Mouse (Mus musculus): Measurements from ENCODE around the gene Glb1l. TPM values are rescaled to one million over a fixed set of nuclear protein-coding genes. Genes with fewer than 3 reads are reported as not detected.
A peak's percentile ranks its signal among the peaks of the same experiment; 100 is the strongest.

The Glb1l gene
- polyA plus RNA-seq, 1 experiment, result 10.8 TPM

DNA sequence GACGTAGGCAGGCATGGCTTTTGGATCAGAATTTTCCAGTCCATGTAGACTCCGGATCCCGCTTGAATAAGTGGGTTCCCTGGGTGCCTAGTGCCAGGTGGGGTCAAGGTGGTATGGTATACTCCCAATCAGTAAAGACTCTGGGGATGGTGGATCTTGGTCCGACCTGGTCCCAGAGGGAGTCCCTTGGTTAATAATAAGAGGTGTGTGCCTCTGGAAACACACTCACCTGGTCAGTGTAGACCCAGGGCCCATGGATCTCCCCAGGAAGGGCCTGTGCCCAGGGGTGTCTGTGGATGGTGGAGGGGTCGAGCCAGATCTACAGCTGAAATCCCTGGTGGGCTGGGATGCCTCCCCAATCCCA, 19.4 kb downstream of the Glb1l start:
- DNase-seq, result no peak
- TF ChIP-seq CTCF (IDR thresholded peaks at IDR 0.05; ENCODE audit: borderline replicate concordance, insufficient read depth, low read depth, low read length) (no peak), POLR2A (IDR thresholded peaks at IDR 0.05; ENCODE audit: borderline replicate concordance, insufficient read depth, low read length) (no peak)
- H3K27ac ChIP-seq (ENCODE audit: insufficient read depth, low read length), result peak overlapping the region; percentile 74
- no peaks in the 10 kb centered on the region for H3K27me3 ChIP-seq (ENCODE audit: control insufficient read depth, insufficient read depth, low read length)
- peaks cover 5% of the 10 kb centered on the region for H3K4me1 ChIP-seq (ENCODE audit: control insufficient read depth, insufficient read depth, low read length)
- peak overlapping the region; percentile 82 for H3K4me3 ChIP-seq (replicated peaks; ENCODE audit: insufficient read depth, low read depth, low read length)
- 18% methylated on average over 5 of the region's 5 CpGs for WGBS

DNA sequence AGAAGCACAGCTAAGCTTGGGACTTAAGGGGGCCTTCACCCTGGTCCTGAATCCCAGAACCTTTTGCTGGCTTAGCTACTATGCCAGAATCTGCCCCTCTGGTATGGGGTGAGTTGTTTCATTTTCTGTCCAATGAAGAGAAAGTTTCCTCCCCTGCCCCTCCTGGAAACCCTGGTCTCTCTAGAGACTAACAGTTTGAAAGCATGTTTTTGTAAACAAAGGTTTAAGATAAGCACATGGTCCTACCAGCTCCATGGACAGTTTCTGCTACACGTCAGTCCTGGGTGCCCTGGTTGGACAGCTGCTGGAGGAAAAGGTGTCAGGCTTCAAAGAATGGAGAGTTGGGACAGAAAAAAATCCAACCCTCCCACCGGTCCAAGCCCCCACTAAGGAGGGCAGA, 20.0 kb downstream of the Glb1l start:
- WGBS, result 27% methylated on average over 2 of the region's 2 CpGs
- peaks cover 11% of the 10 kb centered on the region for H3K4me1 ChIP-seq (ENCODE audit: control insufficient read depth, insufficient read depth, low read length)
- H3K4me3 ChIP-seq (replicated peaks; ENCODE audit: insufficient read depth, low read depth, low read length), result peak overlapping the region; percentile 82
- H3K27me3 ChIP-seq (ENCODE audit: control insufficient read depth, insufficient read depth, low read length), result no peaks in the 10 kb centered on the region
- no peak overlapping the region for H3K27ac ChIP-seq (ENCODE audit: insufficient read depth, low read length)
- no peak for DNase-seq
- no peak for TF ChIP-seq CTCF (IDR thresholded peaks at IDR 0.05; ENCODE audit: borderline replicate concordance, insufficient read depth, low read depth, low read length)
- TF ChIP-seq POLR2A (IDR thresholded peaks at IDR 0.05; ENCODE audit: borderline replicate concordance, insufficient read depth, low read length), result no peak

DNA sequence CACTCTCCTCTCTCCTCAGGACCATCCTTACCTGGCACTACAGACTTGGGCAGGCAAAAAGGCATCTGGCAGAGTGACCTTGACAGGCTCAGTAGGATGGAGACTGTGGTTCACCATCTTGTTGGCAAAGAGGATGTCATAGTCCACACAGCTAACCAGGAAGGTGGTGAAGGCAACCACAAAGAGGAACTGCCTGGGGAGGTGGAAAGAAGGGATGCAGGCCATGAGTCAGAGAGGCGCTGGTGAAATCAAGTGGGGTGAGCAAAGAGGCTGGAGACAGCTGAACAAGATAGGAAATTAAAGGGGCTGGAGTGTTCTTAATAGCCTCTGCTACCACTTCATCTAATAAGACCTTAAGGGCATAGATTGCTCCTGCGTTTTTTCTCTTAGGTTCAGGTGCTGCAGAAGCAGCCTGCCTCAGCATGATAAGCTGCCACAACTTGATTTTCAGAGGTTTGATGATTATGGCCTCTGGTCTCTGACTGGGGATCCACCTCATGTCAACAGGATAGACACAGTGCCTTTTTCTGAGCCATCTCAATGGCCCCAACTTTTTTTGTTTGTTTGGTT, 22.6 kb downstream of the Glb1l start:
- Histone ChIP-seq H3K27me3 (ENCODE audit: control insufficient read depth, insufficient read depth, low read length) (no peaks in the 10 kb centered on the region), H3K4me3 (replicated peaks; ENCODE audit: insufficient read depth, low read depth, low read length) (no peak overlapping the region), H3K27ac (ENCODE audit: insufficient read depth, low read length) (no peak overlapping the region), H3K4me1 (ENCODE audit: control insufficient read depth, insufficient read depth, low read length) (peaks cover 20% of the 10 kb centered on the region)
- 83% methylated on average over 2 of the region's 2 CpGs for WGBS
- no peak for TF ChIP-seq CTCF (IDR thresholded peaks at IDR 0.05; ENCODE audit: borderline replicate concordance, insufficient read depth, low read depth, low read length)
- TF ChIP-seq POLR2A (IDR thresholded peaks at IDR 0.05; ENCODE audit: borderline replicate concordance, insufficient read depth, low read length), result no peak
- DNase-seq, result no peak

DNA sequence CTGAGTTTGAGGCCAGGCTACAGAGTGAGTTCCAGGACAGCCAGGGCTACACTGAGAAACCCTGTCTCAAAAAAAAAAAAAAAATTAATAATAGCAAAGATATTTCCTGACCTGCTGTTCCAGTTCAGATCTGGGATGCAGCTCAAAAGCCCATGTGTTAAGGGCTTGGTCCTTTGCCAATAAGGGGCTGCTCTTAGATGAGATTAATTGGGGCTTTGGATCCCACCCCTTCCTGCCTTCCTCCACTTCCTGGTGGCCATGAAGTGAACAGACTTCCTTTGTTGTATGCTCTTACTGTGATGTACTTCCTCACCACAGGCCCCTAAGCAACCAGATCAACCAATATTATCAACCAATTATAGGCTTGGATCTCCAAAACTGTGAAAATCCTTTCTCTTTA, 23.5 kb downstream of the Glb1l start:
- DNase-seq, result no peak
- H3K4me1 ChIP-seq (ENCODE audit: control insufficient read depth, insufficient read depth, low read length), result peaks cover 20% of the 10 kb centered on the region
- TF ChIP-seq POLR2A (IDR thresholded peaks at IDR 0.05; ENCODE audit: borderline replicate concordance, insufficient read depth, low read length) (no peak), CTCF (IDR thresholded peaks at IDR 0.05; ENCODE audit: borderline replicate concordance, insufficient read depth, low read depth, low read length) (no peak)
- H3K27ac ChIP-seq (ENCODE audit: insufficient read depth, low read length), result no peak overlapping the region
- H3K27me3 ChIP-seq (ENCODE audit: control insufficient read depth, insufficient read depth, low read length), result no peaks in the 10 kb centered on the region
- H3K4me3 ChIP-seq (replicated peaks; ENCODE audit: insufficient read depth, low read depth, low read length), result no peak overlapping the region

DNA sequence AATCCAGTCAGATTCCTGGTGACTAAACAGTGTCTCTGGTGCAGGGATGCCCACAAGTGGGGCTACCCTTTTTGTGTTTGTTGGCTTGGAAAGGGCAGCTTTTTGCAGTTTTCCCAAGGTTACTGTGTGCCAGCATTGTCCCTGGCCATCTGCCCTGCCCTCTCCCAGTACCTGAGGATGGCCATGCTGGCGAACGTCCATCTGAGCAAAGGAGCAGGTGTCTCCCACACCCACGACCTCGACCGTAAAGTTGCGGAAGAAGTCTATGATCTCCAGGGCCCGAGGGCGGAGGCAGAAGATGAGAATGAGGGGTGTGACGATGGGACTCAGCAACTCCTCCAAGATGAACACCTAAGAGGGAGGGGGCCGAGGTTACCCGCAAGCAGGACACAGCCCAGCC, 25.1 kb downstream of the Glb1l start:
- WGBS, result 47% methylated on average over 11 of the region's 11 CpGs
- no peak overlapping the region for H3K27ac ChIP-seq (ENCODE audit: insufficient read depth, low read length)
- TF ChIP-seq CTCF (IDR thresholded peaks at IDR 0.05; ENCODE audit: borderline replicate concordance, insufficient read depth, low read depth, low read length), result no peak
- no peak for TF ChIP-seq POLR2A (IDR thresholded peaks at IDR 0.05; ENCODE audit: borderline replicate concordance, insufficient read depth, low read length)
- H3K4me1 ChIP-seq (ENCODE audit: control insufficient read depth, insufficient read depth, low read length), result peaks cover 20% of the 10 kb centered on the region
- H3K4me3 ChIP-seq (replicated peaks; ENCODE audit: insufficient read depth, low read depth, low read length), result no peak overlapping the region
- H3K27me3 ChIP-seq (ENCODE audit: control insufficient read depth, insufficient read depth, low read length), result no peaks in the 10 kb centered on the region
- DNase-seq, result peak; percentile 49 to 55

DNA sequence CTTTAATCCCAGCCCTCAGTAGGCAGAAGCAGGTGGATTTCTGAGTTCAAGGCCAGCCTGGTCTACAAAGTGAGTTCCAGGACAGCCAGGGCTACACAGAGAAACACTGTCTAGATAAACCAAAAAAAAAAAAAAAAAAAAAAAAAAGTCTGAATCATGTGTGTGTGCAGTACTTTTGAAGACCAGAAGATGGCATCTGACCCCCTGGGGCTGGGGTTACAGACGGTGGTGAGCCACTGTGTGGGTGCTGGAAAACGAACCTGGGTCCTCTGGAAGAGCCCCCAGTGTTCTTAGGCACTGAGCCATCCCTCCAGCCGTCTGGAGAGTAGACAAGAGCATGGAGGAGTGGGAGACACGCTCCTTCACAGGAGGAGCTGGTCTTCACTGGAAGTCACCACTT, 28.5 kb downstream of the Glb1l start:
- H3K27me3 ChIP-seq (ENCODE audit: control insufficient read depth, insufficient read depth, low read length), result no peaks in the 10 kb centered on the region
- H3K27ac ChIP-seq (ENCODE audit: insufficient read depth, low read length), result no peak overlapping the region
- no peak overlapping the region for H3K4me3 ChIP-seq (replicated peaks; ENCODE audit: insufficient read depth, low read depth, low read length)
- DNase-seq, result no peak
- 40% methylated on average over 4 of the region's 4 CpGs for WGBS
- peaks cover 18% of the 10 kb centered on the region for H3K4me1 ChIP-seq (ENCODE audit: control insufficient read depth, insufficient read depth, low read length)
- TF ChIP-seq POLR2A (IDR thresholded peaks at IDR 0.05; ENCODE audit: borderline replicate concordance, insufficient read depth, low read length), result no peak
- 0 out of 2 replicates have a peak, but pooled peaks have one; percentile 17 for TF ChIP-seq CTCF (IDR thresholded peaks at IDR 0.05; ENCODE audit: borderline replicate concordance, insufficient read depth, low read depth, low read length)

DNA sequence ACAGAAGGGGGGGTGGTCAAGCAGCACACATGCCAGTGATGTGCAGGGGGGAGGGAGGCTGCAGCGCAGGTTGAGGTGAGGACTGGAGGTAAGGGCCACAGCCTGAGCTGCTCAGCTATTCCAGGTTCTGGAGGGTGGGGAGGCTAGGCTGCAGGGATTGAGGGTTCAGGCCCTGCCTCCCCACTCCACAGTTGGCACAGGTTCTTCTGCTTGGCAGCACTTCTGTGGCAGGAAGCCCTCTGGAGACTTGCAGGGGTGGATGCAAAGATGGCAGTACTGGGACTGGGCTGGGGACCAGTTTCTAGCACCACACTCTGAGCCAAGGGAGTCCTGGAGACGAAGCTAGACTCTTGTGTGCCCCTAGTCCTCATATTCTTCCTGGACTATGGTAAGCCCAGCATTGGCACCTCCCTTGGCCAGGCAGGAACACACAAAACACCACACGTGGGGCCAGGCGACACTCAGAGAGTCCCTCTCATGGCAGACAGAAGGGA, 29.2 kb downstream of the Glb1l start:
- WGBS, result 67% methylated on average over 4 of the region's 4 CpGs
- TF ChIP-seq POLR2A (IDR thresholded peaks at IDR 0.05; ENCODE audit: borderline replicate concordance, insufficient read depth, low read length) (no peak), CTCF (IDR thresholded peaks at IDR 0.05; ENCODE audit: borderline replicate concordance, insufficient read depth, low read depth, low read length) (no peak)
- no peak for DNase-seq
- Histone ChIP-seq H3K27ac (ENCODE audit: insufficient read depth, low read length) (no peak overlapping the region), H3K27me3 (ENCODE audit: control insufficient read depth, insufficient read depth, low read length) (no peaks in the 10 kb centered on the region), H3K4me1 (ENCODE audit: control insufficient read depth, insufficient read depth, low read length) (peaks cover 18% of the 10 kb centered on the region), H3K4me3 (replicated peaks; ENCODE audit: insufficient read depth, low read depth, low read length) (no peak overlapping the region)

DNA sequence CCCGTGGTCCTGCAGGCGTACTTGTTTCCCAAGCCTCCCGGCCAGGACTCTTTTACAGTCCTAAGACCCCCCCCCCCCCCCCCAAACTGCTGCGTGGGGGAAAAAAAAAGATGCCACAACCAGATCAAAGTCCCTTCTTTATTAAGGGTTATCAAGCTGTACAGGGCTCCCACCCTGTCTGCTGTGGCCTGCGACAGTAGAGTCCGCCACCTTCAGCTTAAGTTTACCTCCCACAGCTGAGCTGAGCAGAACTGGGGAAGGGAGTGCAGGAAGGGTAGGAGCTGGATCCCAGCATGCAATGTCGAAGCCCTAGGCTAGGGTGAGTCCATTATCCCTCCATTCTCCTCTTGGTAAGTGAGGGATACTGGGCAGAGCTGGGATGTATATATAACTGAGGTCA, 29.9 kb downstream of the Glb1l start:
- H3K27ac ChIP-seq (ENCODE audit: insufficient read depth, low read length), result no peak overlapping the region
- 44% methylated on average over 7 of the region's 7 CpGs for WGBS
- peaks cover 14% of the 10 kb centered on the region for H3K4me1 ChIP-seq (ENCODE audit: control insufficient read depth, insufficient read depth, low read length)
- TF ChIP-seq CTCF (IDR thresholded peaks at IDR 0.05; ENCODE audit: borderline replicate concordance, insufficient read depth, low read depth, low read length) (no peak), POLR2A (IDR thresholded peaks at IDR 0.05; ENCODE audit: borderline replicate concordance, insufficient read depth, low read length) (no peak)
- no peaks in the 10 kb centered on the region for H3K27me3 ChIP-seq (ENCODE audit: control insufficient read depth, insufficient read depth, low read length)
- no peak for DNase-seq
- no peak overlapping the region for H3K4me3 ChIP-seq (replicated peaks; ENCODE audit: insufficient read depth, low read depth, low read length)
